Mouse (Mus musculus) liver, postnatal 0 days (tissue): ENCODE measurements around the gene Rbfox1.

Experiments used
- CTCF ChIP-seq: sonication (generic); IDR thresholded peaks from 2 replicates; pipeline ENCODE4 v1.5.1; 2016; ENCODE audit warnings: antibody characterized with exemption, low read depth
- EP300 ChIP-seq: IDR thresholded peaks from 2 replicates; pipeline ENCODE4 v1.6.1; 2016; ENCODE audit warnings: antibody characterized with exemption, low read depth, mild to moderate bottlenecking

DNA sequence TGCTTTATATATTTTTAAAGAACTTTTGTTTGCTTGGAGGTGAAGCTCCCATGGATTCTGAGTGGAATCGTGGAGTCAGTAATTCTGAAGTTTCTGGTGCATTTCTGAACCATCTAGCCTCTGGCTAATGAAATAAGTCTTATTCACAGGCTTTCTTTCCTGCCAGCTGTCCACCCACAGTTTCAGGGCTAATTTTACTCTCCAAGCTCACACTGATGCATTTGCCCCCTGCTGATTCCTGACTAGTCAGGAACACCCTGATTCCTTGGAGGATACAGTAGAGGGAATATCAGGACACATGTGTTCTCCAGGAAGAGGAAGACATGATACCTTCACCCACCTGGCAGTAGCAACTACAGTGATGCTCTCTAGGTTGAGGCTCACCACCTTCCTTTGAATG is 763.6 kb downstream of the Rbfox1 start:
- no peak for TF ChIP-seq EP300
- TF ChIP-seq CTCF, result no peak
